Mouse (Mus musculus) heart, embryonic 13.5 days (tissue): ENCODE data around the gene Apol7a. TPM values are rescaled to one million over a fixed set of nuclear protein-coding genes. Genes with fewer than 3 reads are reported as not detected.

Experiments used
- ATAC-seq: fragments of 200-750 bp; cut with Nextera tagmentation; 2 replicates; pipeline ENCODE4 v1.8.0; 2017; ENCODE audit warnings: moderate TSS enrichment; ENCODE audit not compliant: insufficient number of reproducible peaks, low FRiP score, low TSS enrichment; ENCODE audit errors: extremely low read depth
- H3K27ac ChIP-seq: fragments of 300-500 bp; sonication (generic); replicated peaks from 2 replicates; pipeline ENCODE4 v1.5.1; 2015; ENCODE audit warnings: moderate library complexity, mild to moderate bottlenecking, inconsistent platforms
- H3K27me3 ChIP-seq: fragments of 300-500 bp; sonication (generic); replicated peaks from 2 replicates; pipeline ENCODE4 v1.6.1; 2015; ENCODE audit warnings: mild to moderate bottlenecking, inconsistent platforms
- H3K36me3 ChIP-seq: fragments of 300-500 bp; sonication (generic); 2 replicates; pipeline ENCODE4 v1.6.1; 2015; ENCODE audit warnings: mild to moderate bottlenecking, inconsistent platforms
- H3K4me1 ChIP-seq: fragments of 300-500 bp; sonication (generic); 2 replicates; pipeline ENCODE4 v1.6.1; 2015; ENCODE audit warnings: inconsistent platforms
- H3K4me2 ChIP-seq: fragments of 300-500 bp; sonication (generic); 2 replicates; pipeline ENCODE4 v1.6.1; 2015; ENCODE audit warnings: inconsistent platforms, mild to moderate bottlenecking, moderate library complexity
- H3K4me3 ChIP-seq: fragments of 300-500 bp; sonication (generic); 2 replicates; pipeline ENCODE4 v1.5.1; 2015; ENCODE audit warnings: moderate library complexity, mild to moderate bottlenecking, inconsistent platforms
- H3K9ac ChIP-seq: fragments of 300-500 bp; sonication (generic); 2 replicates; pipeline ENCODE4 v1.6.1; 2015; ENCODE audit warnings: inconsistent platforms, mild to moderate bottlenecking, moderate library complexity
- H3K9me3 ChIP-seq: fragments of 300-500 bp; sonication (generic); 2 replicates; pipeline ENCODE4 v1.6.1; 2016; ENCODE audit warnings: inconsistent platforms
- WGBS: fragments of 180-500 bp; shearing (Covaris S2); methylation state at CpG from one replicate; pipeline ENCODE4 v1.1.7; 2015; ENCODE audit warnings: mixed read lengths; 5-methylcytosine and 5-hydroxymethylcytosine counted together
- polyA plus RNA-seq: library from polyadenylated mRNA; unstranded; fragments of >200 nt; fragmentation: Nextera tagmentation; extraction: Ambion mirVana; gene quantifications from 2 replicates; pipeline ENCODE4 v1.2.1, GENCODE M21; 2015

The Apol7a gene
- polyA plus RNA-seq, 1 experiment from 2014 or later: 0.33 TPM

DNA sequence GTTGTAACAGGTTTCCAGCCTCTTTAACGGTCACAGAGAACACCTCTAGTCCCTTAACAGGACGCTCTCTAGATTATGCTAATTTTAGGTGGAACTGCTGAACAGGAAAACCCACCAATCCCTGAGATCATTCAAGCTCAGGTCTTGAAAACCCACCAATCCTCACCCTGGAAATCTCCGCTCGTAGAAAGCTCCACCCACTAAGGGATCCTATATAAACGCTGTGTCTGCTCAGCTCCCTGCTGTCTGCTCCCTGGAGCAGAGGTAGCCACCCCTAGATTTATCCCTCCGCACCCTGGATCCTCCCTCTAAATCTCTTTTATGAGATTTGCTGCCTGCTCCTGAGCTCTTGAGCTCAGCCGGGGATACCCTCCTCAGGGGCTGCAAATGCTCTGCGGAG, 28.3 kb downstream of the Apol7a start:
- H3K36me3 ChIP-seq: no peaks in the 10 kb centered on the region
- ATAC-seq: no peak
- 76% methylated on average over 8 of the region's 8 CpGs for WGBS

DNA sequence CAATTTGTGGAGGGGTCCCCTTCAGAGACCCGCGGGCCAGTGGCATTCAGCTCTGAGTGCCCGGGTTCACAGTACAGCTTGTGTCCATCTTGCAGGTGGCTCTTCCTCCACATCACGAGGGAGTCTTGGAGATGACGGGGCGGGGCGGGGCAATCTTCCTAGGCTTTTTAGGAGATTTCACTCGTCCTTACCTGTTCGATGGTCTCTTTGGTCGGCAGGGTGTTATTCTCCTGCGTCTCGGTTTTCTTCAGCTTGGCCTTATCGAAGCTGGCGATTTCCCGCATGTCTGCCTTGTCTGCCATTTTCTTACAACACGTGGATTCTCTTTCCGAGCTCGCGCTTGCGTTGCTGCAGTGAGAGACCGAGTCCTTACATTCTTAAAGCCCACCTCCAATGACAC, 28.9 kb downstream of the Apol7a start:
- H3K27ac ChIP-seq: no peak overlapping the region
- no peaks in the 10 kb centered on the region for H3K9me3 ChIP-seq
- no peak overlapping the region for H3K9ac ChIP-seq
- WGBS: 89% methylated on average over 21 of the region's 21 CpGs
- no peak overlapping the region for H3K4me3 ChIP-seq
- no peaks in the 10 kb centered on the region for H3K36me3 ChIP-seq
- 0 out of 2 replicates have a peak, but pooled peaks cover under 1% of the 10 kb centered on the region for H3K27me3 ChIP-seq
- no peak overlapping the region for H3K4me2 ChIP-seq
- ATAC-seq: no peak
- peaks cover 34% of the 10 kb centered on the region for H3K4me1 ChIP-seq

More for the DNA sequence above, 28.3 kb downstream of the Apol7a start:
- no peak overlapping the region for H3K27ac ChIP-seq
- no peak overlapping the region for H3K4me2 ChIP-seq
- H3K4me3 ChIP-seq: no peak overlapping the region
- H3K9me3 ChIP-seq: no peaks in the 10 kb centered on the region
- H3K4me1 ChIP-seq: peaks cover 30% of the 10 kb centered on the region
- peaks cover 6% of the 10 kb centered on the region; the same call in 1 of the 2 replicates for H3K27me3 ChIP-seq
- no peak overlapping the region for H3K9ac ChIP-seq

DNA sequence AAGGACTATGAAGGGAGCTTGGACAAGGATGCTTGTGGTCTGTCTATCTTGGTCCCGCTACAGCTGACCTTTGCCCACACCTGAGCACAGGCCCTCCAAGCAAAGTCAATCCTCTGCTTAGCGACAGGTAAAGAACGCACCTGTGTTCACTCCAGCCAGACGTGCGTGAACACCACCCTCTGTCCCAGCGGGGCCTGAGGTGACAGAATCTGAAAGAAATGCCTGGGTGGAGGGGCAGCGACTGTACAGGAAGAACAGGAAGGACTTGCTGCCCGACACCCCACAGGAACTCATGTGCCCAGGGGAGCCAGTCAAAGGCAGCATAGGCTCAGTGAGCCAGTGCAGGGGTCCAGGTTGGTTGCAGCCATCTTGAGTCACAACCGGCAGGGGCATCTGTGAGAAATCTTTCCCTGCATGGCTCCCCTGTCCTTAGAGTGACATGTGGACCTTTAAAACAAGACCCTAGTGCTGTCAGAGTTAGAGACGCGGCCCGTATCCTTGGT, 30.0 kb downstream of the Apol7a start:
- H3K27me3 ChIP-seq: no peaks in the 10 kb centered on the region
- no peak for ATAC-seq
- H3K36me3 ChIP-seq: no peaks in the 10 kb centered on the region
- peak overlapping the region; percentile 73 for H3K9ac ChIP-seq
- H3K4me1 ChIP-seq: peaks cover 37% of the 10 kb centered on the region
- no peak overlapping the region for H3K4me3 ChIP-seq
- H3K4me2 ChIP-seq: peak overlapping the region; percentile 61; the same call in 1 of the 2 replicates
- H3K9me3 ChIP-seq: no peaks in the 10 kb centered on the region
- no peak overlapping the region for H3K27ac ChIP-seq
- 74% methylated on average over 12 of the region's 12 CpGs for WGBS

DNA sequence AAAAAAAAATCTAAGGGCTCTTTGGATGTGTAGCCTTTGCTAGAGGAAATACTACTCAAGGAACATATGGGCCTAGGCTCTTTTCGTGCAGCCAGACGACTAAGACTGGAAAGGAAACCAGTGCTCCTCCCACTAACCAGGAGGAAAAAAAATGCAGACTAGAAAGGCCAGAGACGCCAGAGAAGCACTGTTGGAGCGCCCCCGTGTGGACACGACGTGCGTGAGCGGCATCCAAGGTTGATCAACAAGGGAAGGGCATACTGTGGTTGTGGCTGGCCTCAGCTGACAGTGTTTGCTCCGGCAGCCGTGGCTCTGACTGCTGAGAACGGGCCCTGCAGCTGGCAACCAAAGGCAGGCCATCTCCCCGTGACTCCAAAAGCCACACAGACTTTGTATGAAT, 30.8 kb downstream of the Apol7a start:
- peak overlapping the region; percentile 73 for H3K9ac ChIP-seq
- H3K4me2 ChIP-seq: peak overlapping the region; percentile 61
- no peaks in the 10 kb centered on the region for H3K9me3 ChIP-seq
- peak overlapping the region; percentile 25; the same call in 1 of the 2 replicates for H3K4me3 ChIP-seq
- H3K27me3 ChIP-seq: no peaks in the 10 kb centered on the region
- H3K36me3 ChIP-seq: no peaks in the 10 kb centered on the region
- H3K4me1 ChIP-seq: peaks cover 44% of the 10 kb centered on the region
- ATAC-seq: no peak
- peak overlapping the region; percentile 69; the same call in 1 of the 2 replicates for H3K27ac ChIP-seq
- WGBS: under 1% methylated on average over 13 of the region's 13 CpGs

DNA sequence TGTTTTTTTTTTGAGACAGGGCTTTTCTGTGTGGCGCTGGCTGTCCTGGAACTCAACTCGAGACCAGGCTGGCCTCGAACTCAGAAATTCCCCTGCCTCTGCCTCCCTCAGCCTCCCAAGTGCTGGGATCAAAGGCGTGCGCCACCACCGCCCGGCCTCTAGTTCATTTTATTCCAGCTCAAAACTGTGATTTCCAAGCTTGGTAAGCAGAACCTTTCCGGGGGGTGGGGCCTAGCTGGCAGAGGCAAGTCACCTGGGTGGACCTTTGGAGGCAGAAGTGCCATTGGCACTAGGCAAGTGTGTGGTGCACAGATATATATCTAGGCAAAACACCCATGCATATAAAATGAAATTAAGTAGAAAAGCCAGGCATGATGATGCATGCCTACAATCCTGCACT, 31.4 kb downstream of the Apol7a start:
- Histone ChIP-seq H3K9me3 (no peaks in the 10 kb centered on the region), H3K27me3 (no peaks in the 10 kb centered on the region), H3K27ac (peak overlapping the region; percentile 69), H3K9ac (no peak overlapping the region; the same call in 1 of the 2 replicates), H3K4me1 (peaks cover 45% of the 10 kb centered on the region), H3K4me2 (no peak overlapping the region), H3K4me3 (no peak overlapping the region), H3K36me3 (no peaks in the 10 kb centered on the region)
- 37% methylated on average over 8 of the region's 8 CpGs for WGBS
- ATAC-seq: no peak

DNA sequence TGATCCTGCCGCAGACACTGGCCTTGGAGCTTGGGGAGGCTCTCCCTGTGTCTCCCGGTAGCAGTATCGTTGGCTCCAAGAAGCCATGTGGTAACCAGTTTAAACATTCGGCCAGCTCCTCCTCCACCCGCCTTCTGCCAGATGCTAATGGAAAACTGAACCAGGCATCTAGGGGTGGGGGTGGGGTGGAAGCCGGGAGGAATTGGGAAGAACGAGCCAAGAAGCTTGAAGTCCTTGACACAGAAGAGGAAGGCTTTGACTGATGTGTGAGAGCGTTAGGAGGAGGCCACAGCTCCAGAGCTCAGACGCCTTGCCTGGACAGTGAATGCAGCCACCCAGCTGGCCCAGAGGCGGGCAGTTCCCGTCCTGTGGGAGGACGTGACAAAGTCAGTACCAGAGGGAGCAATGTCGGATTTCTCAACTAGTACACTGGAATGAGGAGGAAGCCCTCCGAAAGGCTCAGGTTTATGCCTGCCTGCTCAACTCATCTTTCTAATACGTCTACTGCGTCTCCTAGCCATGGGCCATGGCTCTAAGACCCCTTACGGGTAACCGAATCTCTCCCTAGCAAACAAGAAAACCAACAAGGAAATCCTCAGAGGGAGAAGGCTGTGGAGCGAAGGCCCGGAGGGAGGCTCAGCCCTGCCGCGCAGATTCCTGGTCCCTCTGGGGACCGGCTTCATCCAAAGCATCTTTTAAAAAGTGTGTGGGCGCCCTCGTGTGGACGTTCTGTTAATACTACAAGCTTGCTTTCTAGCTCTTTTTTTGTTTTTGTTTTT, 32.0 kb downstream of the Apol7a start:
- Histone ChIP-seq H3K9me3 (no peaks in the 10 kb centered on the region), H3K4me3 (peak overlapping the region; percentile 48), H3K9ac (peak overlapping the region; percentile 79), H3K27ac (peak overlapping the region; percentile 95), H3K27me3 (no peaks in the 10 kb centered on the region), H3K4me2 (peak overlapping the region; percentile 83), H3K36me3 (no peaks in the 10 kb centered on the region), H3K4me1 (peaks cover 45% of the 10 kb centered on the region)
- WGBS: 2% methylated on average over 26 of the region's 26 CpGs
- no peak; the same call in 1 of the 2 replicates for ATAC-seq

DNA sequence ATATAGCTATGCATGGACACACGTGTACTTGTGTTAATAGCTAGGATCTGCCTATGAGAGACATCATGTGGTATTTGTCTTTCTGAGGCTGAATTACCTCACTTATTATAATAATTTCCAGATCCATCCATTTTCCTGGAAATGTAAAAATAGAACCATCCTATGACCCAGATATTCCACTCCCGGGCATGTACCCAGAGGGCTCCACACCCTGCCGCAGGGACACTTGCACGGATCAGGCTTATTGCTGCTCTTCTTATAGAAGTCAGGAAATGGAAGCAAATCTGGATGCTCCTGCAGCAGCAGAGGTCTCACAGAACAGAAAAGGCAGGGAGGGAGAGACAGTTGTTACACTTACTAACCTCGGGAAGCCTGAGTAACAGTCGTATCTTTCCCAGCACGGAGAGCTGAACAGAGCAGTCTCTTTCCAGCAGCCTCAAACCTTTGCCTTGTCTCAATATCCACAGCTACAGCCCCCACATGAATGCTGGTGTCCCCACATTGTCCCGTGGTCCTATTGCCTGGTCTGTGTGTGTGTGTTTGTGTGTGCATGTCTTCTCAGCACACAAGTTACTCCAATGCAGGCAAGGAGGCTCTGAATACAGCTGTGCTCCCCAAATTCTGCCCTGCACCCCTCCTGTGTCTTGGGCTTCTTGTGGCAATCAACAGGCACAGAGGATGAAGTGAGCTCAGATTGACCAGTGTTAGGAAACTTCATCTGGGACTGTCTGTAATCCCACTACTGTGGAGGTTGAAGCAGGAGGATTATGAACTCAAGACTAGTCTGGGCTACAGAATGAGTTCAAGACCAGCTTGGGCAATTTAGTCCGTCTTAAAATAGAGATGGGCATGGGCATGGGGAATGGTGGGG, 33.0 kb downstream of the Apol7a start:
- Histone ChIP-seq H3K27ac (peak overlapping the region; percentile 95), H3K9me3 (no peaks in the 10 kb centered on the region), H3K4me1 (peaks cover 45% of the 10 kb centered on the region), H3K4me3 (no peak overlapping the region), H3K27me3 (no peaks in the 10 kb centered on the region), H3K36me3 (no peaks in the 10 kb centered on the region), H3K9ac (peak overlapping the region; percentile 79), H3K4me2 (peak overlapping the region; percentile 83)
- ATAC-seq: no peak
- 43% methylated on average over 9 of the region's 9 CpGs for WGBS

DNA sequence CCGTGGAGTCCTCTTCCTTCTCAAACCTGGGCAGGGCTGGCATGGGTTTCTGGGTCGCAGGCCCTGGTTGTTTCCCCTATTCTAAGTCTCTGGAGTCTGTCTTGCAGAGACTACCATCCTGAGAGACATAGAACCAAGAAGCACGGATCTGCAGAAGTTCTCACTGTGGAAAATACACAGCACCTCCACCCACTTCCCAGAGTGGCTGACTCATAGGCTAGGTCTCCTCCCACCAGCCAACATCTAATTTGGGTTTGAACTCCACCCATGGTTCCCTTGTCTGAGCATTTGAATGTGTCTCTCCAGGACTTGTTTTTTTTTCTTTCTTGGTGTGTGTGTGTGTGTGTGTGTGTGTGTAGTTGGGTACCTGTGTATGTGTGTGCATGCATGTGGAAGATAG, 34.9 kb downstream of the Apol7a start:
- Histone ChIP-seq H3K9ac (no peak overlapping the region), H3K9me3 (no peaks in the 10 kb centered on the region), H3K4me1 (peaks cover 52% of the 10 kb centered on the region), H3K27ac (no peak overlapping the region), H3K4me3 (no peak overlapping the region), H3K4me2 (no peak overlapping the region), H3K36me3 (no peaks in the 10 kb centered on the region), H3K27me3 (no peaks in the 10 kb centered on the region)
- no peak for ATAC-seq
- 68% methylated on average over 3 of the region's 3 CpGs for WGBS

DNA sequence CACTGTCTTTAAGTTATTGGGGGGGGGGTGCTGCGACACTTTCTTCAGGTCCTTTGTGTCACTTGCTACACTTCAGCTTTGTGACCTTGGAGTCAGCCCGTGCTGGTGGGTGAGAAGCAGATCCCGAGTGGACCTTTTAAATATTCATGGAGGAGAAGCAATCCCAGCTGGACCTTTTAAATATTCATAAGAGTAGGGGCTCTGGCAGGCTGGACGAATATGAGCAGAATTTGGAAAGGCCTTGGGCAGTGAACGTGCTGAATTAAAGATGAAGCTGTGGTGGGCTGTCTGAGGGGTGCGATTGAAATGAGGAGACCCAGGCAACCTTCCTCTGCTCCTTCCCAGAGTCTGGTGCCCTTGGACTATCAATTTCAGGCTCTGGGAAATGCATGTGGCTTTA, 35.3 kb downstream of the Apol7a start:
- Histone ChIP-seq H3K27ac (no peak overlapping the region), H3K9me3 (no peaks in the 10 kb centered on the region), H3K4me2 (no peak overlapping the region), H3K27me3 (no peaks in the 10 kb centered on the region), H3K4me1 (peaks cover 51% of the 10 kb centered on the region), H3K4me3 (no peak overlapping the region), H3K36me3 (no peaks in the 10 kb centered on the region), H3K9ac (no peak overlapping the region)
- WGBS: 48% methylated on average over 6 of the region's 6 CpGs
- ATAC-seq: no peak

DNA sequence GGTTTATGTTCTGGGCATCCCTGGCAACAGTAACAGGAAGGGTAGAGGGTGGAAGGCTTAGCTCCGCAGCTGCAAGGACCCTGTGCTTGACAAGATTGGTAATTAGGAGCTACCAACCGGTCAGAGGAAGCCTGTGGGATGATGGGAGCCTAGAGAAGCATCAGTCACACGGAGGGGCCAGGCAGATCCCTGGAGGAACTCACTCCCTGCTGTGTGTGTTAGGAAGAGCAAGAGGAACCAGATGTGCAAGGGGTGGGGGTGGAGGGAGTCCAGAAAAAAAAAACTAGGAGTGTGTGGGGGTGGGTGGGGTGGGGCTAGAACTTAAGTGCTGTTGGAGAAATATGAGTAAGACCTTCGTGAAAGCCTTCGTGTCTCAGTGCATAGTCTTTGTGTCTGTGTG, 36.0 kb downstream of the Apol7a start:
- Histone ChIP-seq H3K4me2 (no peak overlapping the region), H3K27ac (no peak overlapping the region), H3K4me3 (no peak overlapping the region), H3K9ac (no peak overlapping the region), H3K9me3 (no peaks in the 10 kb centered on the region), H3K27me3 (no peaks in the 10 kb centered on the region), H3K4me1 (peaks cover 48% of the 10 kb centered on the region), H3K36me3 (no peaks in the 10 kb centered on the region)
- no peak for ATAC-seq
- 29% methylated on average over 5 of the region's 5 CpGs for WGBS

DNA sequence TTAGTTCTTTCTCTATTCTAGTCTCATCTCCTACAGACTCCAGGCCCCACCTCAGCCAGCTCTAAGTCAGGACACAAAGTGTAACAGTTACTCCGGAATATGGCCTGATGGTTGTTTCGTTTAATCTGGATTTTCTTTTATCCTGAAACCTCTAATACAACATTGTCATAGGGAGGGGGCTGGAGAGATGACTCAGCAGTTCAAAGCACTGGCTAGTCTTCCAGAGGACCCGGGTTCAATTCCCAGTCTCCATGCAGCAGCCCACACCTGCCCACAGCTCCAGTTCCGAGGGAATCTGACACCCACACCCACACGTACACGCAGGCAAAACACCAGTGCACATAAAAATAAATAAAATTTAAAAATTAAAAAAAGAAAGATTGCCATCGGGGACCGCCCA, 39.0 kb downstream of the Apol7a start:
- H3K4me1 ChIP-seq: peaks cover 47% of the 10 kb centered on the region
- ATAC-seq: no peak
- no peak overlapping the region for H3K4me3 ChIP-seq
- 87% methylated on average over 8 of the region's 8 CpGs for WGBS
- H3K4me2 ChIP-seq: no peak overlapping the region
- H3K36me3 ChIP-seq: no peaks in the 10 kb centered on the region
- no peak overlapping the region for H3K27ac ChIP-seq
- H3K9ac ChIP-seq: no peak overlapping the region
- no peaks in the 10 kb centered on the region for H3K9me3 ChIP-seq
- no peaks in the 10 kb centered on the region for H3K27me3 ChIP-seq
